Mouse (Mus musculus): Measurements from ENCODE around the gene Nfic. TPM values are rescaled to one million over a fixed set of nuclear protein-coding genes. Genes with fewer than 3 reads are reported as not detected.

The Nfic gene
- total and polyA plus RNA-seq, 3 experiments = 2.0 to 9.7 TPM; not detected in 1

DNA sequence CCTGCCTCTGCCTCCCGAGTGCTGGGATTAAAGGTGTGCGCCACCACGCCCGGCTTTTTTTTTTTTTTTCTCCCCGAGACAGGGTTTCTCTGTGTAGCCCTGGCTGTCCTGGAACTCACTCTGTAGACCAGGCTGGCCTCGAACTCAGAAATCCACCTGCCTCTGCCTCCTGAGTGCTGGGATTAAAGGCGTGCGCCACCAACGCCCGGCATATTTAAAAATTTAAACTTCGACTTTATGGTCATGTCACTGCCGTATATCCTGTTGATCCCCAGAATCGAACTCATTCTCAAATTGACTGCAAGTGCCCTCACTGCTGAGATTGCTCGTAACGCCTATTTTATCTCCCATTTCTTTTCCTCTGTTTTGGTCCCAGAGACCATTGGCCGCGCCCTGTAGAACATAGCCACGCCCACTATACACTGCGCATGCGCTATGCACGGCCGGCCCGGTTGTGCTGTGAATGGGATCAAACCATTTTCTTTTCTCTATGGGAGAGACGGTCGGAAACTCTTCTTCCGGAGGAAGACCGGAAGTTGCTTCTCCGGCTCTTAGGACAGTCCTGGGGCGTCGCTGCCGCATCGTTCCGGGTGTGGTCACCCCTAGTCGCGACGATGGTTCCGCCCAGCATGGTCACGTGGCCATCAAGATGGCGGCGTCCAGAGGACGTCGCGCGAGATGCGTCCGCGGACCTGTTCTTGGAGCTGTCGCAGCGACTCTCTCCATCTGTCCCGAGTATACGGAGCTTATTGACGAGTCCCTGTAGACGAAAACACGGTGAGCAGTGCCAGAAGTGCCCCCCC lies 71.4 kb downstream of the Nfic start, which contains the start of the genes Dohh and Gm48551 (continued):
- TF ChIP-seq POLR2AphosphoS2 (IDR thresholded peaks at IDR 0.05; ENCODE audit: low read length) (peak; percentile 67; the same call in 1 of the 2 replicates), MAZ (IDR thresholded peaks at IDR 0.05; ENCODE audit: low read depth, low read length) (no peak; the same call in 1 of the 2 replicates), USF2 (IDR thresholded peaks at IDR 0.05; ENCODE audit: borderline replicate concordance in 1 of 2, insufficient read depth in 1 of 2, low read depth in 1 of 2, low read length in 2 of 2) (peak; percentile 59 to 94; a peak in 3 of 4 replicates), E2F4 (IDR thresholded peaks at IDR 0.05; ENCODE audit: borderline replicate concordance, low read depth, low read length) (no peak), CHD1 (IDR thresholded peaks at IDR 0.05; ENCODE audit: low read depth, low read length) (peak; percentile 99), MAX (IDR thresholded peaks at IDR 0.05; ENCODE audit: low read length) (peak; percentile 97), ZNF384 (IDR thresholded peaks at IDR 0.05; ENCODE audit: low read depth, low read length) (no peak), POLR2AphosphoS5 (IDR thresholded peaks at IDR 0.05; ENCODE audit: borderline replicate concordance, low read depth, low read length) (no peak), GABPA (IDR thresholded peaks at IDR 0.05; ENCODE audit: low read depth, low read length) (no peak), USF1 (IDR thresholded peaks at IDR 0.05; ENCODE audit: low read depth, low read length) (peak; percentile 99), MYB (IDR thresholded peaks at IDR 0.05; ENCODE audit: low read depth, low read length) (no peak), RCOR1 (IDR thresholded peaks at IDR 0.05; ENCODE audit: low read depth, low read length) (peak; percentile 69; the same call in 1 of the 2 replicates), GATA1 (IDR thresholded peaks at IDR 0.05; ENCODE audit: low read depth, low read length) (0 out of 2 replicates have a peak, but pooled peaks have one; percentile 20), SMC3 (IDR thresholded peaks at IDR 0.05; ENCODE audit: low read depth, low read length) (no peak; the same call in 1 of the 2 replicates), MEF2A (IDR thresholded peaks at IDR 0.05; ENCODE audit: extremely low read depth, insufficient replicate concordance, low read depth, low read length, poor library complexity, severe bottlenecking) (no peak), KAT2A (conservative IDR thresholded peaks at IDR 0.05; ENCODE audit: low read depth, low read length) (peak; percentile 68; the same call in 1 of the 2 replicates), NELFE (IDR thresholded peaks at IDR 0.05; ENCODE audit: low read depth, low read length) (peak; percentile 88), MYC (IDR thresholded peaks at IDR 0.05; ENCODE audit: low read depth, low read length) (peak; percentile 84; the same call in 1 of the 2 replicates), CTCF (IDR thresholded peaks at IDR 0.05 in 2 of 3, conservative IDR thresholded peaks at IDR 0.05 in 1 of 3; ENCODE audit: control insufficient read depth in 1 of 3, insufficient read depth in 1 of 3, low read depth in 2 of 3, low read length in 3 of 3, poor library complexity in 1 of 3, severe bottlenecking in 1 of 3) (no peak), BHLHE40 (IDR thresholded peaks at IDR 0.05; ENCODE audit: borderline replicate concordance, low read depth, low read length) (no peak), HCFC1 (IDR thresholded peaks at IDR 0.05; ENCODE audit: low read depth, low read length) (peak; percentile 92)

DNA sequence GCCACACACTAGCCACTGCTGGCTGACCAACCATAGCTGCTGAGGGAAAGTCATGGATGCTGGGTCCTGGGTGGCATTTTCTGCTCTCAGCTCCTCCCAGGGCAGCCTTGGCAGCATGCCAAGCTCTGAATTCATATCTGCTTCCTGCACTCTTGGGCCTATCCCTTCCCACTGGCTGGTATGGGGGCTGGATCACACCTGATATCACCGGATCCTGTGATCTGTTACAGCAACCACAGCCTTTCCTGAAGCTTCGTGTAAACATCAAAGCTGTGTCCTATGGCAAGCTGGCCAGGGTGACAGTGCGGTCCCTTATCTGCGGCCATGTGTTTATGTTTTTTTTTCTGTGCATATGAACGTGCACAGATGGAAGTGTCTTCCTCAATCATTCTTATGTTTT lies 73.4 kb downstream of the Nfic start:
- Histone ChIP-seq H3K79me2 (ENCODE audit: control insufficient read depth, insufficient read depth, low read length, poor library complexity) (peaks cover 28% of the 10 kb centered on the region), H3K27ac (ENCODE audit: control insufficient read depth, low read depth, low read length) (peak overlapping the region; percentile 92), H3K27me3 (ENCODE audit: control insufficient read depth in 1 of 2, insufficient read depth in 2 of 2, low read length in 2 of 2) (no peaks in the 10 kb centered on the region), H3K4me1 (ENCODE audit: control insufficient read depth in 1 of 2, insufficient read depth in 2 of 2, low read length in 2 of 2) (peaks cover 26 to 50% of the 10 kb centered on the region in 2 experiments), H3K36me3 (ENCODE audit: control insufficient read depth in 1 of 2, insufficient read depth in 2 of 2, low read length in 2 of 2) (peaks cover 0 to 39% of the 10 kb centered on the region in 2 experiments; a peak in 2 of 4 replicates), H3K9ac (ENCODE audit: control insufficient read depth, low read depth, low read length, poor library complexity, severe bottlenecking) (no peak overlapping the region; the same call in 1 of the 2 replicates), H3K9me3 (replicated peaks; ENCODE audit: insufficient read depth, low read length) (no peaks in the 10 kb centered on the region), H3K4me3 (ENCODE audit: control insufficient read depth in 1 of 2, insufficient read depth in 1 of 2, low read depth in 2 of 2, low read length in 2 of 2) (no peak overlapping the region)
- peak; percentile 98 for DNase-seq (ENCODE audit: low read depth, low spot score)
- TF ChIP-seq TAL1 (IDR thresholded peaks at IDR 0.05; ENCODE audit: low read length) = peak; percentile 100
- peak; percentile 93 for TF ChIP-seq MAZ (IDR thresholded peaks at IDR 0.05; ENCODE audit: low read depth, low read length)
- TF ChIP-seq E2F4 (IDR thresholded peaks at IDR 0.05; ENCODE audit: borderline replicate concordance, low read depth, low read length) = 0 out of 2 replicates have a peak, but pooled peaks have one; percentile 50
- TF ChIP-seq BHLHE40 (IDR thresholded peaks at IDR 0.05; ENCODE audit: borderline replicate concordance, low read depth, low read length) = peak; percentile 99
- TF ChIP-seq ZNF384 (IDR thresholded peaks at IDR 0.05; ENCODE audit: low read depth, low read length) = peak; percentile 97
- TF ChIP-seq USF2 (IDR thresholded peaks at IDR 0.05; ENCODE audit: borderline replicate concordance in 1 of 2, insufficient read depth in 1 of 2, low read depth in 1 of 2, low read length in 2 of 2) = no peak
- TF ChIP-seq MYC (IDR thresholded peaks at IDR 0.05; ENCODE audit: low read depth, low read length) = peak; percentile 95
- peak; percentile 100 for TF ChIP-seq SIN3A (IDR thresholded peaks at IDR 0.05; ENCODE audit: low read length)
- TF ChIP-seq TCF12 (IDR thresholded peaks at IDR 0.05; ENCODE audit: low read depth, low read length) = peak; percentile 100
- TF ChIP-seq POLR2AphosphoS5 (IDR thresholded peaks at IDR 0.05; ENCODE audit: borderline replicate concordance, low read depth, low read length) = no peak
- peak; percentile 32; the same call in 1 of the 2 replicates for TF ChIP-seq TBP (IDR thresholded peaks at IDR 0.05; ENCODE audit: low read depth, low read length)
- no peak; the same call in 1 of the 2 replicates for TF ChIP-seq JUND (IDR thresholded peaks at IDR 0.05; ENCODE audit: low read depth, low read length)
- peak; percentile 99 for TF ChIP-seq ETS1 (IDR thresholded peaks at IDR 0.05; ENCODE audit: low read depth, low read length)
- TF ChIP-seq RAD21 (IDR thresholded peaks at IDR 0.05; ENCODE audit: low read depth, low read length) = no peak
- peak; percentile 97 for TF ChIP-seq MAX (IDR thresholded peaks at IDR 0.05; ENCODE audit: low read length)
- TF ChIP-seq POLR2AphosphoS2 (IDR thresholded peaks at IDR 0.05; ENCODE audit: low read length) = peak; percentile 77
- TF ChIP-seq ZKSCAN1 (IDR thresholded peaks at IDR 0.05; ENCODE audit: low read depth, low read length) = no peak
- TF ChIP-seq SMC3 (IDR thresholded peaks at IDR 0.05; ENCODE audit: low read depth, low read length) = no peak; the same call in 1 of the 2 replicates
- peak; percentile 97 for TF ChIP-seq MXI1 (IDR thresholded peaks at IDR 0.05; ENCODE audit: low read depth, low read length)
- peak; percentile 67 for TF ChIP-seq USF1 (IDR thresholded peaks at IDR 0.05; ENCODE audit: low read depth, low read length)

Data from MEL (cell line).